Mouse (Mus musculus) stomach, embryonic 16.5 days (tissue): Measurements from ENCODE around the gene 1600002K03Rik. TPM values are rescaled to one million over a fixed set of nuclear protein-coding genes. Genes with fewer than 3 reads are reported as not detected.
A peak's percentile ranks its signal among the peaks of the same experiment; 100 is the strongest.

Experiments used
- ATAC-seq: fragments of 200-750 bp; cut with Nextera tagmentation; 2 replicates; pipeline ENCODE4 v1.8.0; 2017; ENCODE audit warnings: moderate number of reproducible peaks, moderate TSS enrichment; ENCODE audit not compliant: insufficient read depth, low FRiP score
- H3K27ac ChIP-seq: fragments of 300-500 bp; sonication (generic); 2 replicates; pipeline ENCODE4 v1.5.1; 2014; ENCODE audit warnings: low read length
- H3K27me3 ChIP-seq: fragments of 300-500 bp; sonication (generic); 2 replicates; pipeline ENCODE4 v1.6.1; 2014; ENCODE audit warnings: low read length, control low read depth, mixed read lengths; ENCODE audit not compliant: control insufficient read depth, insufficient read depth
- H3K36me3 ChIP-seq: fragments of 300-500 bp; sonication (generic); 2 replicates; pipeline ENCODE4 v1.6.1; 2014; ENCODE audit warnings: low read length; ENCODE audit not compliant: control insufficient read depth, insufficient read depth
- H3K4me1 ChIP-seq: fragments of 300-500 bp; sonication (generic); 2 replicates; pipeline ENCODE4 v1.6.1; 2014; ENCODE audit warnings: low read length, control low read depth, mixed read lengths; ENCODE audit not compliant: control insufficient read depth, insufficient read depth
- H3K4me2 ChIP-seq: fragments of 300-500 bp; sonication (generic); 2 replicates; pipeline ENCODE4 v1.6.1; 2014; ENCODE audit warnings: low read depth, low read length, mixed read lengths
- H3K4me3 ChIP-seq: fragments of 300-500 bp; sonication (generic); replicated peaks from 2 replicates; pipeline ENCODE4 v1.5.1; 2014; ENCODE audit warnings: mild to moderate bottlenecking, low read length
- H3K9ac ChIP-seq: fragments of 300-500 bp; sonication (generic); 2 replicates; pipeline ENCODE4 v1.6.1; 2014; ENCODE audit warnings: low read length
- H3K9me3 ChIP-seq: fragments of 300-500 bp; sonication (generic); replicated peaks from 2 replicates; pipeline ENCODE4 v1.6.1; 2016; ENCODE audit warnings: low read length, control low read depth; ENCODE audit not compliant: control insufficient read depth
- WGBS: fragments of 180-500 bp; shearing (Covaris S2); extraction: QIAGEN DNeasy Blood & Tissue Kit; methylation state at CpG from one replicate; pipeline ENCODE4 v1.1.7; 2014; 5-methylcytosine and 5-hydroxymethylcytosine counted together
- polyA plus RNA-seq: library from polyadenylated mRNA; unstranded; fragments of >200 nt; fragmentation: Nextera tagmentation; extraction: Ambion mirVana; gene quantifications from 2 replicates; pipeline ENCODE4 v1.2.1, GENCODE M21; 2015

The 1600002K03Rik gene
- polyA plus RNA-seq, 1 experiment from 2014 or later = 16.6 TPM

GRCm38 (mm10) chr10:80187739-80188138 lies 15.0 kb downstream of the 1600002K03Rik start:
- no peaks in the 10 kb centered on the region for H3K36me3 ChIP-seq
- H3K9ac ChIP-seq = no peak overlapping the region
- H3K27ac ChIP-seq = no peak overlapping the region
- ATAC-seq = no peak
- 90% methylated on average over 10 of the region's 10 CpGs for WGBS
- no peak overlapping the region for H3K4me2 ChIP-seq
- H3K27me3 ChIP-seq = peaks cover 25% of the 10 kb centered on the region
- no peaks in the 10 kb centered on the region for H3K9me3 ChIP-seq
- no peak overlapping the region for H3K4me3 ChIP-seq
- H3K4me1 ChIP-seq = peaks cover 3% of the 10 kb centered on the region; the same call in 1 of the 2 replicates

- Histone ChIP-seq H3K36me3 (no peaks in the 10 kb centered on the region), H3K9ac (no peak overlapping the region), H3K27ac (no peak overlapping the region), H3K9me3 (no peaks in the 10 kb centered on the region), H3K4me1 (peaks cover 3% of the 10 kb centered on the region; the same call in 1 of the 2 replicates), H3K27me3 (peaks cover 25% of the 10 kb centered on the region), H3K4me2 (no peak overlapping the region), H3K4me3 (no peak overlapping the region)
- no peak for ATAC-seq
- 81% methylated on average over 15 of the region's 15 CpGs for WGBS
These were observed 15.8 kb downstream of the 1600002K03Rik start for GRCm38 (mm10) chr10:80188453-80189024.

- ATAC-seq = no peak
- Histone ChIP-seq H3K27me3 (peaks cover 25% of the 10 kb centered on the region), H3K4me2 (peak overlapping the region; percentile 65), H3K27ac (no peak overlapping the region), H3K4me1 (peaks cover 3% of the 10 kb centered on the region; the same call in 1 of the 2 replicates), H3K9me3 (no peaks in the 10 kb centered on the region), H3K9ac (peak overlapping the region; percentile 62), H3K4me3 (peak overlapping the region; percentile 36), H3K36me3 (no peaks in the 10 kb centered on the region)
- 20% methylated on average over 21 of the region's 21 CpGs for WGBS
These were observed 17.3 kb downstream of the 1600002K03Rik start for GRCm38 (mm10) chr10:80189999-80190398.

GRCm38 (mm10) chr10:80190491-80191051 lies 17.8 kb downstream of the 1600002K03Rik start:
- WGBS = 1% methylated on average over 48 of the region's 48 CpGs
- peaks cover 25% of the 10 kb centered on the region for H3K27me3 ChIP-seq
- H3K9me3 ChIP-seq = no peaks in the 10 kb centered on the region
- peaks cover 3% of the 10 kb centered on the region; the same call in 1 of the 2 replicates for H3K4me1 ChIP-seq
- 0 out of 2 replicates have a peak, but pooled peaks have one; percentile 14 for ATAC-seq
- H3K4me2 ChIP-seq = peak overlapping the region; percentile 65
- H3K36me3 ChIP-seq = no peaks in the 10 kb centered on the region
- H3K27ac ChIP-seq = no peak overlapping the region
- peak overlapping the region; percentile 36 for H3K4me3 ChIP-seq
- peak overlapping the region; percentile 62 for H3K9ac ChIP-seq

GRCm38 (mm10) chr10:80193976-80194375 lies 21.2 kb downstream of the 1600002K03Rik start:
- 77% methylated on average over 6 of the region's 6 CpGs for WGBS
- Histone ChIP-seq H3K4me3 (no peak overlapping the region), H3K4me1 (peaks cover 3% of the 10 kb centered on the region; the same call in 1 of the 2 replicates), H3K27me3 (peaks cover 21% of the 10 kb centered on the region), H3K36me3 (no peaks in the 10 kb centered on the region), H3K4me2 (no peak overlapping the region), H3K9me3 (no peaks in the 10 kb centered on the region), H3K27ac (no peak overlapping the region), H3K9ac (no peak overlapping the region; the same call in 1 of the 2 replicates)
- no peak for ATAC-seq

GRCm38 (mm10) chr10:80194441-80194840 lies 21.7 kb downstream of the 1600002K03Rik start:
- H3K9me3 ChIP-seq = no peaks in the 10 kb centered on the region
- no peak for ATAC-seq
- 56% methylated on average over 8 of the region's 8 CpGs for WGBS
- no peaks in the 10 kb centered on the region for H3K36me3 ChIP-seq
- peaks cover 21% of the 10 kb centered on the region for H3K27me3 ChIP-seq
- no peak overlapping the region for H3K4me2 ChIP-seq
- peaks cover 3% of the 10 kb centered on the region; the same call in 1 of the 2 replicates for H3K4me1 ChIP-seq
- no peak overlapping the region for H3K27ac ChIP-seq
- H3K9ac ChIP-seq = no peak overlapping the region; the same call in 1 of the 2 replicates
- H3K4me3 ChIP-seq = no peak overlapping the region

GRCm38 (mm10) chr10:80196167-80196566 lies 23.4 kb downstream of the 1600002K03Rik start:
- Histone ChIP-seq H3K9ac (no peak overlapping the region), H3K9me3 (no peaks in the 10 kb centered on the region), H3K36me3 (no peaks in the 10 kb centered on the region), H3K27me3 (0 out of 2 replicates have a peak, but pooled peaks cover 5% of the 10 kb centered on the region), H3K4me2 (no peak overlapping the region), H3K27ac (no peak overlapping the region), H3K4me3 (no peak overlapping the region), H3K4me1 (peaks cover 3% of the 10 kb centered on the region; the same call in 1 of the 2 replicates)
- no peak for ATAC-seq
- WGBS = 97% methylated on average over 1 of the region's 1 CpGs

- no peaks in the 10 kb centered on the region for H3K36me3 ChIP-seq
- no peak overlapping the region for H3K4me3 ChIP-seq
- H3K4me1 ChIP-seq = peaks cover 3% of the 10 kb centered on the region; the same call in 1 of the 2 replicates
- H3K27me3 ChIP-seq = 0 out of 2 replicates have a peak, but pooled peaks cover 2% of the 10 kb centered on the region
- H3K9me3 ChIP-seq = no peaks in the 10 kb centered on the region
- no peak overlapping the region for H3K4me2 ChIP-seq
- no peak overlapping the region for H3K9ac ChIP-seq
- WGBS = 80% methylated on average over 33 of the region's 33 CpGs
- H3K27ac ChIP-seq = no peak overlapping the region
- ATAC-seq = no peak
These were observed 24.2 kb downstream of the 1600002K03Rik start for GRCm38 (mm10) chr10:80196778-80197581.
